Mouse (Mus musculus) adrenal gland, adult 8-10 months (tissue): ENCODE results near the gene AU022252. TPM values are rescaled to one million over a fixed set of nuclear protein-coding genes. Genes with fewer than 3 reads are reported as not detected.

Experiments used
- DNase-seq: peaks from one replicate; pipeline ENCODE4 v3.0.0; 2022
- total RNA-seq, 4 experiments: library from RNA; stranded (reverse); gene quantifications; 2 replicates each; pipeline ENCODE4 v1.2.4; 2022

Gene AU022252
- total RNA-seq, 4 experiments from 2014 or later = 19.4 to 42.9 (median 27.2) TPM

- DNase-seq = no peak
Measured at GRCm38 (mm10) chr4:119244468-119245240, 12.1 kb upstream of the AU022252 start.

- no peak for DNase-seq
Measured at GRCm38 (mm10) chr4:119242571-119242970, 10.1 kb upstream of the AU022252 start.

GRCm38 (mm10) chr4:119241664-119242063 is 9.2 kb upstream of the AU022252 start:
- no peak for DNase-seq

GRCm38 (mm10) chr4:119239181-119239682 is 6.7 kb upstream of the AU022252 start:
- DNase-seq = no peak

GRCm38 (mm10) chr4:119238661-119239060 is 6.1 kb upstream of the AU022252 start:
- DNase-seq = no peak

GRCm38 (mm10) chr4:119234348-119234747 is 1.8 kb upstream of the AU022252 start:
- DNase-seq = no peak

GRCm38 (mm10) chr4:119233256-119233901 is 867 bp upstream of the AU022252 start:
- peak; percentile 39 for DNase-seq

GRCm38 (mm10) chr4:119226751-119227150 is 5.8 kb downstream of the AU022252 start:
- no peak for DNase-seq

GRCm38 (mm10) chr4:119225719-119226118 is 6.8 kb downstream of the AU022252 start:
- DNase-seq = peak; percentile 47

- DNase-seq = no peak
Measured at GRCm38 (mm10) chr4:119224534-119224933, 8.0 kb downstream of the AU022252 start.

- DNase-seq = peak; percentile 59
Measured at GRCm38 (mm10) chr4:119223696-119224095, 8.8 kb downstream of the AU022252 start.

GRCm38 (mm10) chr4:119218169-119218568 is 14.3 kb downstream of the AU022252 start, which contains the start of gene Tmem269:
TSS of gene Tmem269 (minus strand) at chr4:119218217.
- DNase-seq = no peak

- no peak for DNase-seq
Measured at GRCm38 (mm10) chr4:119216667-119217066, 15.8 kb downstream of the AU022252 start.

- DNase-seq = no peak
Measured at GRCm38 (mm10) chr4:119204672-119205071, 27.8 kb downstream of the AU022252 start.

GRCm38 (mm10) chr4:119198105-119198504 is 34.4 kb downstream of the AU022252 start:
- no peak for DNase-seq

- no peak for DNase-seq
Measured at GRCm38 (mm10) chr4:119195582-119196320, 36.8 kb downstream of the AU022252 start.

- peak; percentile 79 for DNase-seq
Measured at GRCm38 (mm10) chr4:119194909-119195581, 37.5 kb downstream of the AU022252 start, which contains the start of gene Svbp. TSS of gene Svbp (plus strand) at chr4:119195306.

- DNase-seq = no peak
Measured at GRCm38 (mm10) chr4:119192757-119193156, 39.8 kb downstream of the AU022252 start.

- DNase-seq = no peak
Measured at GRCm38 (mm10) chr4:119191273-119191672, 41.2 kb downstream of the AU022252 start.

- DNase-seq = no peak
Measured at GRCm38 (mm10) chr4:119190618-119191017, 41.9 kb downstream of the AU022252 start.

- DNase-seq = no peak
Measured at GRCm38 (mm10) chr4:119189864-119190263, 42.6 kb downstream of the AU022252 start, which contains the start of gene Ermap. TSS of gene Ermap (minus strand) at chr4:119190011.

GRCm38 (mm10) chr4:119189392-119189791 is 43.1 kb downstream of the AU022252 start:
- DNase-seq = no peak
